ENCODE assay signal across 7 mouse cellular contexts in the genomic region with DNA sequence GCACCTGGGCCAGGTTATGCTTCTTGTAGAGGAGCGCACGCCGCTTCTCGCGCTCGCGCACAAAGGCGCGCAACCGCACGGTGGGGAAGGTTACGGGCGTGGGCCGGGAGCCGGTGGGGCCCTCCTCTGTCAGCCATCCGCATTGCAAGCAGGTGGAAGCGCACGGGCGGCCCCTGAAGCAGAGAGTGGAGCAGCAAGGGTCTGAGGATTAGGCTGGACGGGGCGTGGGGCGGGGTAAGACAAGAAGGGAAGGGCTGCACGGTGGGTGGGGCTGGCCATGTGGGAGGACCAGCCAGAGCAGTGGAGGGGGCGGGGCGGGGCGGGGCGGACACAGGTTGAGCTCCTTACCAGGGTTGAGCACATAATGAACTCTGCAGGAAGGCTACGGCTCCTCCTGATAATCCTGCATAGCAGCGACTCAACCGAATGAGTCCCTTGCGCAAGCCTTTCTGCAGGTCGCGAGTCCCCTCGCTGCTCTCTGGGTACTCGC. TPM values are rescaled to one million over a fixed set of nuclear protein-coding genes. Genes with fewer than 3 reads are reported as not detected.
DNase-seq lines count a peak whose midpoint lies in the region; ATAC-seq and TF ChIP-seq lines count a peak whose summit lies in the region.

No protein-coding gene starts in this region.

- H3K4me2 ChIP-seq in limb, embryonic 12.5 days = peak overlapping the region; percentile 66
- H3K4me2 ChIP-seq in midbrain, embryonic 11.5 days = peak overlapping the region; percentile 49
- H3K4me2 ChIP-seq in stomach, embryonic 16.5 days (ENCODE audit: low read depth, low read length) = peak overlapping the region; percentile 62

- no peak for TF ChIP-seq EP300 in ES-Bruce4 (IDR thresholded peaks at IDR 0.05; ENCODE audit: insufficient read depth, low read depth, low read length)

- peak; percentile 80 to 81 for DNase-seq in B cell, adult 2 months
- peak; percentile 74 for DNase-seq in embryo, embryonic 10.5 days (ENCODE audit: low spot score)
- DNase-seq in hindbrain, embryonic 10.5 days (ENCODE audit: low spot score) = peak; percentile 64
- peak; percentile 87 for DNase-seq in midbrain, embryonic 11.5 days (ENCODE audit: low spot score, missing footprints)

- no peaks in the 10 kb centered on the region for H3K4me1 ChIP-seq in ES-Bruce4 (ENCODE audit: control insufficient read depth, insufficient read depth, low read length)
- peaks cover 23% of the 10 kb centered on the region for H3K4me1 ChIP-seq in hindbrain, embryonic 10.5 days (replicated peaks)
- peaks cover 11% of the 10 kb centered on the region for H3K4me1 ChIP-seq in limb, embryonic 12.5 days (replicated peaks)
- no peaks in the 10 kb centered on the region; the same call in 1 of the 2 replicates for H3K4me1 ChIP-seq in midbrain, embryonic 11.5 days (ENCODE audit: control insufficient read depth, insufficient read depth, low read length)
- H3K4me1 ChIP-seq in stomach, embryonic 16.5 days (ENCODE audit: control insufficient read depth, insufficient read depth, low read length) = peaks cover 16% of the 10 kb centered on the region; the same call in 1 of the 2 replicates

- H3K4me3 ChIP-seq in ES-Bruce4 (ENCODE audit: low read depth, low read length) = peak overlapping the region; percentile 65
- H3K4me3 ChIP-seq in hindbrain, embryonic 10.5 days = peak overlapping the region; percentile 52
- H3K4me3 ChIP-seq in limb, embryonic 12.5 days (replicated peaks) = peak overlapping the region; percentile 40
- H3K4me3 ChIP-seq in midbrain, embryonic 11.5 days (ENCODE audit: low read depth, low read length) = peak overlapping the region; percentile 22
- H3K4me3 ChIP-seq in stomach, embryonic 16.5 days (replicated peaks; ENCODE audit: low read length) = peak overlapping the region; percentile 44

- TF ChIP-seq POLR2A in ES-Bruce4 (IDR thresholded peaks at IDR 0.05; ENCODE audit: insufficient read depth, low read length) = no peak

- H3K27me3 ChIP-seq in ES-Bruce4 (ENCODE audit: control insufficient read depth, insufficient read depth, low read length, poor library complexity, severe bottlenecking) = no peaks in the 10 kb centered on the region
- peaks cover 44% of the 10 kb centered on the region for H3K27me3 ChIP-seq in hindbrain, embryonic 10.5 days (ENCODE audit: insufficient read depth, poor library complexity, severe bottlenecking)
- peaks cover 43% of the 10 kb centered on the region for H3K27me3 ChIP-seq in limb, embryonic 12.5 days
- H3K27me3 ChIP-seq in midbrain, embryonic 11.5 days (ENCODE audit: control insufficient read depth, insufficient read depth, low read length) = peaks cover 12% of the 10 kb centered on the region
- H3K27me3 ChIP-seq in stomach, embryonic 16.5 days (ENCODE audit: control insufficient read depth, insufficient read depth, low read length) = 0 out of 2 replicates have a peak, but pooled peaks cover 8% of the 10 kb centered on the region

- H3K9ac ChIP-seq in ES-Bruce4 (ENCODE audit: low read depth, poor library complexity, severe bottlenecking) = 0 out of 2 replicates have a peak overlapping the region, but pooled peaks have one; percentile 30
- no peak overlapping the region; the same call in 1 of the 2 replicates for H3K9ac ChIP-seq in limb, embryonic 12.5 days (replicated peaks)
- no peak overlapping the region for H3K9ac ChIP-seq in midbrain, embryonic 11.5 days (ENCODE audit: low read length)
- H3K9ac ChIP-seq in stomach, embryonic 16.5 days (ENCODE audit: low read length) = peak overlapping the region; percentile 63

- 2% methylated on average over 35 of the region's 35 CpGs for WGBS in hindbrain, embryonic 10.5 days
- 1% methylated on average over 34 of the region's 35 CpGs for WGBS in limb, embryonic 12.5 days
- under 1% methylated on average over 35 of the region's 35 CpGs for WGBS in midbrain, embryonic 11.5 days
- WGBS in stomach, embryonic 16.5 days = 1% methylated on average over 32 of the region's 35 CpGs

- no peaks in the 10 kb centered on the region for H3K9me3 ChIP-seq in ES-Bruce4 (replicated peaks; ENCODE audit: control insufficient read depth, insufficient read depth, low read length, poor library complexity, severe bottlenecking)
- no peaks in the 10 kb centered on the region for H3K9me3 ChIP-seq in hindbrain, embryonic 10.5 days
- no peaks in the 10 kb centered on the region for H3K9me3 ChIP-seq in limb, embryonic 12.5 days
- no peaks in the 10 kb centered on the region for H3K9me3 ChIP-seq in midbrain, embryonic 11.5 days (ENCODE audit: control insufficient read depth, low read length)
- H3K9me3 ChIP-seq in stomach, embryonic 16.5 days (replicated peaks; ENCODE audit: control insufficient read depth, low read length) = no peaks in the 10 kb centered on the region

- TF ChIP-seq CTCF in ES-Bruce4 (IDR thresholded peaks at IDR 0.05; ENCODE audit: low read depth, low read length) = no peak

- H3K36me3 ChIP-seq in ES-Bruce4 (ENCODE audit: control insufficient read depth, insufficient read depth, low read length, poor library complexity, severe bottlenecking) = no peaks in the 10 kb centered on the region
- H3K36me3 ChIP-seq in hindbrain, embryonic 10.5 days = peaks cover 20% of the 10 kb centered on the region
- peaks cover 19% of the 10 kb centered on the region for H3K36me3 ChIP-seq in limb, embryonic 12.5 days
- peaks cover 2% of the 10 kb centered on the region; the same call in 1 of the 2 replicates for H3K36me3 ChIP-seq in midbrain, embryonic 11.5 days (ENCODE audit: control insufficient read depth, insufficient read depth, low read length)
- H3K36me3 ChIP-seq in stomach, embryonic 16.5 days (ENCODE audit: control insufficient read depth, insufficient read depth, low read length) = peaks cover under 1% of the 10 kb centered on the region; the same call in 1 of the 2 replicates

- ATAC-seq in limb, embryonic 12.5 days (ENCODE audit: insufficient number of reproducible peaks, insufficient read depth, low FRiP score, low TSS enrichment, low read depth) = 0 out of 2 replicates have a peak, but pooled peaks have one; percentile 18
- peak; percentile 71; the same call in 1 of the 2 replicates for ATAC-seq in midbrain, embryonic 11.5 days (ENCODE audit: low FRiP score)
- peak; percentile 85 for ATAC-seq in stomach, embryonic 16.5 days (ENCODE audit: insufficient read depth, low FRiP score)

- H3K27ac ChIP-seq in ES-Bruce4 (ENCODE audit: insufficient read depth, low read length) = no peak overlapping the region
- peak overlapping the region; percentile 35; the same call in 1 of the 2 replicates for H3K27ac ChIP-seq in hindbrain, embryonic 10.5 days
- no peak overlapping the region for H3K27ac ChIP-seq in limb, embryonic 12.5 days
- H3K27ac ChIP-seq in midbrain, embryonic 11.5 days (ENCODE audit: low read depth, low read length) = no peak overlapping the region
- H3K27ac ChIP-seq in stomach, embryonic 16.5 days (ENCODE audit: low read length) = no peak overlapping the region

RNA-seq across cellular contexts. Expression of gene Trim11, which starts 16.5 kb away (rescaled TPM):
- polyA plus RNA-seq in ES-Bruce4 (2011; ENCODE audit: insufficient read depth, insufficient read length, low read depth, missing spikeins) = 22.5 and 25.6 TPM in 2 replicates
- 18.8 and 20.2 TPM in 2 replicates for polyA plus RNA-seq in hindbrain, embryonic 10.5 days (2016; fragmentation: Nextera tagmentation; extraction: Ambion mirVana)
- 21.6 and 22.4 TPM in 2 replicates for polyA plus RNA-seq in limb, embryonic 12.5 days (2016; fragmentation: Nextera tagmentation; extraction: Ambion mirVana)
- polyA plus RNA-seq in midbrain, embryonic 11.5 days (2014; fragmentation: Nextera tagmentation; extraction: Ambion mirVana) = 17.6 and 18.5 TPM in 2 replicates
- 20.5 and 20.8 TPM in 2 replicates for polyA plus RNA-seq in stomach, embryonic 16.5 days (2015; fragmentation: Nextera tagmentation; extraction: Ambion mirVana)

RNA-seq across cellular contexts. Expression of gene Hist3h2a, which starts 39.9 kb away (rescaled TPM):
- 2.9 and 3.7 TPM in 2 replicates for polyA plus RNA-seq in ES-Bruce4 (2011; ENCODE audit: insufficient read depth, insufficient read length, low read depth, missing spikeins)
- polyA plus RNA-seq in hindbrain, embryonic 10.5 days (2016; fragmentation: Nextera tagmentation; extraction: Ambion mirVana) = 25.4 and 49.0 TPM in 2 replicates
- polyA plus RNA-seq in limb, embryonic 12.5 days (2016; fragmentation: Nextera tagmentation; extraction: Ambion mirVana) = 26.2 and 27.9 TPM in 2 replicates
- 57.8 and 61.8 TPM in 2 replicates for polyA plus RNA-seq in midbrain, embryonic 11.5 days (2014; fragmentation: Nextera tagmentation; extraction: Ambion mirVana)
- polyA plus RNA-seq in stomach, embryonic 16.5 days (2015; fragmentation: Nextera tagmentation; extraction: Ambion mirVana) = 28.1 and 33.0 TPM in 2 replicates

RNA-seq across cellular contexts. Expression of gene Trim17, which starts 39.9 kb away (rescaled TPM):
- polyA plus RNA-seq in ES-Bruce4 (2011; ENCODE audit: insufficient read depth, insufficient read length, low read depth, missing spikeins) = not detected in 2 replicates
- 0.41 and 0.85 TPM in 2 replicates for polyA plus RNA-seq in hindbrain, embryonic 10.5 days (2016; fragmentation: Nextera tagmentation; extraction: Ambion mirVana)
- 0.80 and 0.93 TPM in 2 replicates for polyA plus RNA-seq in limb, embryonic 12.5 days (2016; fragmentation: Nextera tagmentation; extraction: Ambion mirVana)
- polyA plus RNA-seq in midbrain, embryonic 11.5 days (2014; fragmentation: Nextera tagmentation; extraction: Ambion mirVana) = 0.45 and 0.62 TPM in 2 replicates
- polyA plus RNA-seq in stomach, embryonic 16.5 days (2015; fragmentation: Nextera tagmentation; extraction: Ambion mirVana) = 0.17 and 0.27 TPM in 2 replicates

RNA-seq across cellular contexts. Expression of gene Hist3h2ba, which starts 45.7 kb away (rescaled TPM):
- 7.7 and 8.0 TPM in 2 replicates for polyA plus RNA-seq in ES-Bruce4 (2011; ENCODE audit: insufficient read depth, insufficient read length, low read depth, missing spikeins)
- 39.0 and 115 TPM in 2 replicates for polyA plus RNA-seq in hindbrain, embryonic 10.5 days (2016; fragmentation: Nextera tagmentation; extraction: Ambion mirVana)
- 22.6 and 28.5 TPM in 2 replicates for polyA plus RNA-seq in limb, embryonic 12.5 days (2016; fragmentation: Nextera tagmentation; extraction: Ambion mirVana)
- polyA plus RNA-seq in midbrain, embryonic 11.5 days (2014; fragmentation: Nextera tagmentation; extraction: Ambion mirVana) = 99.9 and 101 TPM in 2 replicates
- 44.0 and 50.7 TPM in 2 replicates for polyA plus RNA-seq in stomach, embryonic 16.5 days (2015; fragmentation: Nextera tagmentation; extraction: Ambion mirVana)

RNA-seq across cellular contexts. Expression of gene Rnf187, which starts 55.7 kb away (rescaled TPM):
- 104 and 105 TPM in 2 replicates for polyA plus RNA-seq in ES-Bruce4 (2011; ENCODE audit: insufficient read depth, insufficient read length, low read depth, missing spikeins)
- 297 and 381 TPM in 2 replicates for polyA plus RNA-seq in hindbrain, embryonic 10.5 days (2016; fragmentation: Nextera tagmentation; extraction: Ambion mirVana)
- polyA plus RNA-seq in limb, embryonic 12.5 days (2016; fragmentation: Nextera tagmentation; extraction: Ambion mirVana) = 306 and 315 TPM in 2 replicates
- polyA plus RNA-seq in midbrain, embryonic 11.5 days (2014; fragmentation: Nextera tagmentation; extraction: Ambion mirVana) = 354 and 381 TPM in 2 replicates
- polyA plus RNA-seq in stomach, embryonic 16.5 days (2015; fragmentation: Nextera tagmentation; extraction: Ambion mirVana) = 113 TPM in 2 replicates

Comparison
In these comparisons a context has a peak if more than half of its experiments do, and no peak if none do; other contexts are left out.
1. H3K9ac ChIP-seq: peak in ES-Bruce4 (single experiment) and stomach, embryonic 16.5 days (single experiment); none in limb, embryonic 12.5 days (single experiment) and midbrain, embryonic 11.5 days (single experiment).
2. ATAC-seq: peak in every context shown above with its lines; median percentile 85 in stomach, embryonic 16.5 days; 71 in midbrain, embryonic 11.5 days; 18 in limb, embryonic 12.5 days.
3. Peak in every context shown above with its lines, with median percentiles within 50 percentile points of each other: DNase-seq, H3K4me3 ChIP-seq and H3K4me2 ChIP-seq.